ENCODE assay signal across 21 mouse cellular contexts in the genomic region with DNA sequence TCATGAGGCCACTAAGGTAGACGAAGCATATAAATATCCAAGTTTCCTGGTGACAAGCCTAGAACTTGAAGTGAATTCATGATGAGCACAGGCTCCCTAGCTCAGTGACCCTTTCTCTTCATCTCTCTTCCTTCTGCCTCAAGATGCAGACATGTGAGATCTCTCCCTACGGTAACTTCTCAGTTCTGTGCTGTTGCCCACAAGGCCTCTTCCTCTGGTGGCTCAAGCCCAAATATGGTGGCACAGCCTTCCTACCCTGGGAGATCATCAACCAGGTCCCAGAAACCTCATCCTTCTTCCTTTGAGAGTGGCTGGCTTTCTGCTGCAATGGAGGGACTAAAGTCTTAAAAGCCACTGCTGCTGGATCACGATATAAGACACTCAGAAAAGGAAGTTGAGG. TPM values are rescaled to one million over a fixed set of nuclear protein-coding genes. Genes with fewer than 3 reads are reported as not detected.
DNase-seq lines count a peak whose midpoint lies in the region; ATAC-seq lines count a peak whose summit lies in the region.
"Had no signal": no experiment of that assay in that cellular context is flagged by ENCODE, and none has a peak within 500 bp of the region (broad histone marks: within the 10 kb centered on the region; RNA-seq: fewer than 3 reads in every experiment).

No protein-coding gene starts in this region.

- DNase-seq in 416B (ENCODE audit: low read depth), result peak; percentile 22
- no peak for DNase-seq in cerebellum, adult 9-11 months
- DNase-seq in spleen, postnatal 4 days (ENCODE audit: low spot score in 2 of 2), result no peak
- DNase-seq in frontal cortex, postnatal 25 days (ENCODE audit: low spot score in 2 of 2), result no peak
- DNase-seq: adrenal gland, postnatal 10 days; adrenal gland, postnatal 36 days; B cell, adult 2 months; cerebellum, adult 11 months; cerebellum, adult 2 months; cerebellum, postnatal 10 days; cerebellum, postnatal 36 days; forebrain, postnatal 0 days; gastrocnemius, postnatal 25 days; heart, adult 2 months; heart, postnatal 14 days had no signal

- ATAC-seq in granulocyte monocyte progenitor cell, adult 5-6 weeks (replicated peaks; ENCODE audit: poor library complexity, severe bottlenecking), result peak; percentile 26; the same call in 1 of the 2 replicates
- ATAC-seq in megakaryocyte, adult 5-6 weeks (ENCODE audit: poor library complexity, severe bottlenecking), result 0 out of 2 replicates have a peak, but pooled peaks have one; percentile 39
- peak; percentile 63; the same call in 1 of the 2 replicates for ATAC-seq in monocyte, adult 5-6 weeks (replicated peaks; ENCODE audit: insufficient number of reproducible peaks, low FRiP score, low TSS enrichment, poor library complexity, severe bottlenecking)
- ATAC-seq: forebrain, embryonic 14.5 days; forebrain, postnatal 0 days; hindbrain, postnatal 0 days; Patski had no signal

RNA-seq across cellular contexts. Expression of gene Nabp1, which starts 40.9 kb away (rescaled TPM):
- 7.0 and 11.7 TPM in 2 replicates for total RNA-seq in granulocyte monocyte progenitor cell, adult 5-6 weeks (2014; fragmentation: Nextera tagmentation)
- total RNA-seq in granulocyte monocyte progenitor cell, adult 5-6 weeks (2017), result 14.7 and 29.9 TPM in 2 replicates
- total RNA-seq in megakaryocyte, adult 5-6 weeks (2015), result 95.3 and 107 TPM in 2 replicates
- 277 and 321 TPM in 2 replicates for total RNA-seq in megakaryocyte, adult 5-6 weeks (2017)
- total RNA-seq in monocyte, adult 5-6 weeks (2017), result 671 to 1,088 TPM (median 852 TPM) in 3 replicates
